Mouse (Mus musculus): Measurements from ENCODE around the gene Gm7544.
"Not testable (repeated sequence)": the region's sequence is repeated elsewhere in the genome, so short reads cannot be mapped to it uniquely, and the experiment has no call there.

Gene Gm7544

GRCm38 (mm10) chr1:82924650-82925049 lies 31.2 kb downstream of the Gm7544 start, which contains the start of gene A030014E15Rik:
TSS of gene A030014E15Rik (plus strand) at chr1:82924917.
- no peak for DNase-seq (ENCODE audit: low spot score in 2 of 2)

DNA sequence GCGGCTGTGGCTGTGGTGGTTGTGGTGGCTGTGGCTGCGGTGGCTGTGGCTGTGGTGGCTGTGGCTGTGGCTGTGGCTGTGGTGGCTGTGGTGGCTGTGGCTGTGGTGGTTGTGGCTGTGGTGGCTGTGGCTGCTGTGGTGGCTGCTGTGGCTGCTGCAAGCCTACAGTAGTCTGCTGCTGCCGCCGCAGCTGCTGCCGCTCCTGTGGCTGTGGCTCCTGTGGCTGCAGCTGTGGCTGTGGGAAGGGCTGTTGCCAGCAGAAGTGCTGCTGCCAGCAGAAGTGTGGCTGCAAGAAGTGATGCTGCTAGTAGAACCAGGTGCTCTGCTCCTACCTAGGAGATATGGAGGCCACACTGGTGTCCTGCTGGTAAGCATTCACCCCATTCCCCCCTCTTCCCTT lies 42.4 kb downstream of the Gm7544 start:
- DNase-seq (ENCODE audit: low spot score in 2 of 2), result not testable (repeated sequence)

DNA sequence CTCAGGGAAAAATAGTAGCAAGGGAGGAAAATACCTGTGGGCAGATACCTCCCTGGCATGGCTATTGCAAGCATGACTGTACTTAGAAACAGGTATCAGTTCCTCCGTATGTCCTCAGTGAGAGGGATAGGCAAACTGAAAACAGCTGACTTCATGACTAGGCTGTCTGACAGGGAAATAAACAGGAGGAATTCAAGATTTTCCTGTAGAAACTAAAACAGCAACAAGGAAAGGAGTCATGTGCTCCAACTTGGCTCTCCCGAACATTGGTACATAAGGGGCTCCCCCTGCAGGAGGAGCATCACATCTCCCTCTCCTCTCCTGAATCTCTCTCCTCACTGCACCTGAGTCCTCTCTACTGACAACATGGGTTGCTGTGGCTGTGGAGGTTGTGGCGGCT lies 42.8 kb downstream of the Gm7544 start, which contains the start of gene A030005L19Rik:
Gene A030005L19Rik, plus strand, starts transcription at position 301 of the 400 bp plus-strand sequence.
- no peak for DNase-seq (ENCODE audit: low spot score in 2 of 2)

GRCm38 (mm10) chr1:82905886-82906285 lies 49.9 kb downstream of the Gm7544 start:
- no peak for DNase-seq (ENCODE audit: low spot score in 2 of 2)

Data from spleen, postnatal 4 days (tissue).